Mouse (Mus musculus): Measurements from ENCODE around the gene Kif5a. TPM values are rescaled to one million over a fixed set of nuclear protein-coding genes. Genes with fewer than 3 reads are reported as not detected.

Gene Kif5a
- polyA plus RNA-seq, 1 experiment: 378 TPM

GRCm38 (mm10) chr10:127291881-127292638 lies 28.9 kb upstream of the Kif5a start:
- no peak overlapping the region for H3K27ac ChIP-seq (ENCODE audit: insufficient read depth, low read length)
- no peak overlapping the region for H3K4me3 ChIP-seq (replicated peaks; ENCODE audit: insufficient read depth, low read depth, low read length)
- WGBS: 35% methylated on average over 5 of the region's 5 CpGs
- no peaks in the 10 kb centered on the region for H3K27me3 ChIP-seq (ENCODE audit: control insufficient read depth, insufficient read depth, low read length)
- no peak for DNase-seq
- TF ChIP-seq CTCF (IDR thresholded peaks at IDR 0.05; ENCODE audit: borderline replicate concordance, insufficient read depth, low read depth, low read length) (no peak), POLR2A (IDR thresholded peaks at IDR 0.05; ENCODE audit: borderline replicate concordance, insufficient read depth, low read length) (no peak)
- H3K4me1 ChIP-seq (ENCODE audit: control insufficient read depth, insufficient read depth, low read length): peaks cover 8% of the 10 kb centered on the region; the same call in 1 of the 2 replicates

- no peak for TF ChIP-seq CTCF (IDR thresholded peaks at IDR 0.05; ENCODE audit: borderline replicate concordance, insufficient read depth, low read depth, low read length)
- no peak for TF ChIP-seq POLR2A (IDR thresholded peaks at IDR 0.05; ENCODE audit: borderline replicate concordance, insufficient read depth, low read length)
- peak in 1 of 2 experiments; percentile 68 for DNase-seq
- 2% methylated on average over 19 of the region's 19 CpGs for WGBS
- H3K4me1 ChIP-seq (ENCODE audit: control insufficient read depth, insufficient read depth, low read length): peaks cover 15% of the 10 kb centered on the region; the same call in 1 of the 2 replicates
- peak overlapping the region; percentile 25; the same call in 1 of the 2 replicates for H3K27ac ChIP-seq (ENCODE audit: insufficient read depth, low read length)
- H3K4me3 ChIP-seq (replicated peaks; ENCODE audit: insufficient read depth, low read depth, low read length): peak overlapping the region; percentile 97
- H3K27me3 ChIP-seq (ENCODE audit: control insufficient read depth, insufficient read depth, low read length): no peaks in the 10 kb centered on the region
These were observed 28.1 kb upstream of the Kif5a start for GRCm38 (mm10) chr10:127290930-127291880.

- peak overlapping the region; percentile 96 for H3K27ac ChIP-seq (ENCODE audit: insufficient read depth, low read length)
- TF ChIP-seq POLR2A (IDR thresholded peaks at IDR 0.05; ENCODE audit: borderline replicate concordance, insufficient read depth, low read length) (peak; percentile 98; the same call in 1 of the 2 replicates), CTCF (IDR thresholded peaks at IDR 0.05; ENCODE audit: borderline replicate concordance, insufficient read depth, low read depth, low read length) (no peak)
- H3K4me1 ChIP-seq (ENCODE audit: control insufficient read depth, insufficient read depth, low read length): peaks cover 16% of the 10 kb centered on the region; the same call in 1 of the 2 replicates
- peak overlapping the region; percentile 97 for H3K4me3 ChIP-seq (replicated peaks; ENCODE audit: insufficient read depth, low read depth, low read length)
- 1% methylated on average over 46 of the region's 47 CpGs for WGBS
- no peaks in the 10 kb centered on the region for H3K27me3 ChIP-seq (ENCODE audit: control insufficient read depth, insufficient read depth, low read length)
- peak; percentile 100 for DNase-seq
These were observed 27.3 kb upstream of the Kif5a start for GRCm38 (mm10) chr10:127290307-127290929.

GRCm38 (mm10) chr10:127289573-127290191 lies 26.5 kb upstream of the Kif5a start:
- under 1% methylated on average over 15 of the region's 15 CpGs for WGBS
- Histone ChIP-seq H3K27ac (ENCODE audit: insufficient read depth, low read length) (peak overlapping the region; percentile 96), H3K27me3 (ENCODE audit: control insufficient read depth, insufficient read depth, low read length) (no peaks in the 10 kb centered on the region), H3K4me3 (replicated peaks; ENCODE audit: insufficient read depth, low read depth, low read length) (peak overlapping the region; percentile 78), H3K4me1 (ENCODE audit: control insufficient read depth, insufficient read depth, low read length) (peaks cover 17% of the 10 kb centered on the region; the same call in 1 of the 2 replicates)
- TF ChIP-seq CTCF (IDR thresholded peaks at IDR 0.05; ENCODE audit: borderline replicate concordance, insufficient read depth, low read depth, low read length) (no peak), POLR2A (IDR thresholded peaks at IDR 0.05; ENCODE audit: borderline replicate concordance, insufficient read depth, low read length) (peak; percentile 17; the same call in 1 of the 2 replicates)
- peak; percentile 84 to 85 for DNase-seq

GRCm38 (mm10) chr10:127288800-127289572 lies 25.8 kb upstream of the Kif5a start, which contains the start of gene Mbd6:
TSS of gene Mbd6 (minus strand) at chr10:127289018.
- H3K27me3 ChIP-seq (ENCODE audit: control insufficient read depth, insufficient read depth, low read length): no peaks in the 10 kb centered on the region
- peaks cover 20% of the 10 kb centered on the region; the same call in 1 of the 2 replicates for H3K4me1 ChIP-seq (ENCODE audit: control insufficient read depth, insufficient read depth, low read length)
- peak within 1 kb of the TSS; percentile 78 for H3K4me3 ChIP-seq (replicated peaks; ENCODE audit: insufficient read depth, low read depth, low read length)
- WGBS: under 1% methylated on average over 56 of the region's 65 CpGs
- H3K27ac ChIP-seq (ENCODE audit: insufficient read depth, low read length): peak within 1 kb of the TSS; percentile 96
- TF ChIP-seq POLR2A (IDR thresholded peaks at IDR 0.05; ENCODE audit: borderline replicate concordance, insufficient read depth, low read length): 0 out of 2 replicates have a peak, but pooled peaks have one; percentile 33
- TF ChIP-seq CTCF (IDR thresholded peaks at IDR 0.05; ENCODE audit: borderline replicate concordance, insufficient read depth, low read depth, low read length): no peak
- peak; percentile 92 to 93 for DNase-seq

- H3K27ac ChIP-seq (ENCODE audit: insufficient read depth, low read length): peak overlapping the region; percentile 55; the same call in 1 of the 2 replicates
- H3K27me3 ChIP-seq (ENCODE audit: control insufficient read depth, insufficient read depth, low read length): no peaks in the 10 kb centered on the region
- no peak for DNase-seq
- TF ChIP-seq CTCF (IDR thresholded peaks at IDR 0.05; ENCODE audit: borderline replicate concordance, insufficient read depth, low read depth, low read length) (no peak), POLR2A (IDR thresholded peaks at IDR 0.05; ENCODE audit: borderline replicate concordance, insufficient read depth, low read length) (no peak)
- H3K4me1 ChIP-seq (ENCODE audit: control insufficient read depth, insufficient read depth, low read length): peaks cover 20% of the 10 kb centered on the region; the same call in 1 of the 2 replicates
- H3K4me3 ChIP-seq (replicated peaks; ENCODE audit: insufficient read depth, low read depth, low read length): peak overlapping the region; percentile 60
- WGBS: under 1% methylated on average over 26 of the region's 28 CpGs
These were observed 25.2 kb upstream of the Kif5a start for GRCm38 (mm10) chr10:127288328-127288799.

Data from cerebellum, adult 2 months (tissue).